Mouse (Mus musculus): ENCODE measurements around the gene Ets2. TPM values are rescaled to one million over a fixed set of nuclear protein-coding genes. Genes with fewer than 3 reads are reported as not detected.

The Ets2 gene
- total and polyA plus RNA-seq, 3 experiments, result 15.9 to 23.5 TPM; not detected in 1

DNA sequence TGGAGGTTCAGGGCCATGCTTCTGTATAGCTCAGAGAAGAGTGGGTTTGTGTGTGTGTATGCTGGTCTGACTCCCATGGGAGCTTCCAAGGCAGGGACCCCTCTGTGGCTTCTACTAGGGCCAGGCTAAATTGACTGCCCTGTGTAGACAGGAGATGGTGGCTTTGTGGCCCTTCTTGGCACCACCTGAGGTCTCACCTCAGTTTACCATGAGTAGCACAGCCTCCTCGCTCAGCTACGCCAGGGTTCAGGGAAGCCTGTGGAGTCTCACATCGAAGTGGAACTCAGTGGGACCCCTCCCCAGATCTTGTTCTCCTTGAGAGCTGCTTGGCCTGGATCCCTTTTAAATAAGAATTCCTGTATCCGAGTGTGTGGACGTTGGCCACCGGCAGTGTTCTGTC lies 3.9 kb downstream of the Ets2 start:
- H3K9ac ChIP-seq (ENCODE audit: control insufficient read depth, low read depth, low read length, poor library complexity, severe bottlenecking), result no peak overlapping the region
- no peak for TF ChIP-seq NELFE (IDR thresholded peaks at IDR 0.05; ENCODE audit: low read depth, low read length)
- no peak for TF ChIP-seq UBTF (IDR thresholded peaks at IDR 0.05; ENCODE audit: borderline replicate concordance, insufficient read depth, low read depth, low read length)
- TF ChIP-seq BHLHE40 (IDR thresholded peaks at IDR 0.05; ENCODE audit: borderline replicate concordance, low read depth, low read length), result no peak
- no peak for TF ChIP-seq USF2 (IDR thresholded peaks at IDR 0.05; ENCODE audit: borderline replicate concordance in 1 of 2, insufficient read depth in 1 of 2, low read depth in 1 of 2, low read length in 2 of 2)
- no peak for TF ChIP-seq TCF12 (IDR thresholded peaks at IDR 0.05; ENCODE audit: low read depth, low read length)
- no peak for TF ChIP-seq EP300 (IDR thresholded peaks at IDR 0.05; ENCODE audit: low read depth in 1 of 2, low read length in 2 of 2)
- TF ChIP-seq MYC (IDR thresholded peaks at IDR 0.05; ENCODE audit: low read depth, low read length), result no peak
- TF ChIP-seq ZC3H11A (IDR thresholded peaks at IDR 0.05; ENCODE audit: low read depth, low read length), result no peak
- TF ChIP-seq MYB (IDR thresholded peaks at IDR 0.05; ENCODE audit: low read depth, low read length), result no peak
- no peak for TF ChIP-seq E2F4 (IDR thresholded peaks at IDR 0.05; ENCODE audit: borderline replicate concordance, low read depth, low read length)
- TF ChIP-seq ZNF384 (IDR thresholded peaks at IDR 0.05; ENCODE audit: low read depth, low read length), result no peak
- TF ChIP-seq RAD21 (IDR thresholded peaks at IDR 0.05; ENCODE audit: low read depth, low read length), result no peak
- no peak for TF ChIP-seq ZMIZ1 (IDR thresholded peaks at IDR 0.05; ENCODE audit: low read depth, low read length)
- no peak for TF ChIP-seq GATA1 (IDR thresholded peaks at IDR 0.05; ENCODE audit: low read depth, low read length)
- no peak for TF ChIP-seq CHD1 (IDR thresholded peaks at IDR 0.05; ENCODE audit: low read depth, low read length)
- no peak for TF ChIP-seq SIN3A (IDR thresholded peaks at IDR 0.05; ENCODE audit: low read length)
- no peak for TF ChIP-seq KAT2A (conservative IDR thresholded peaks at IDR 0.05; ENCODE audit: low read depth, low read length)
- TF ChIP-seq MAX (IDR thresholded peaks at IDR 0.05; ENCODE audit: low read length), result no peak
- TF ChIP-seq CHD2 (IDR thresholded peaks at IDR 0.05; ENCODE audit: low read length), result no peak
- no peak for TF ChIP-seq HCFC1 (IDR thresholded peaks at IDR 0.05; ENCODE audit: low read depth, low read length)
- H3K4me3 ChIP-seq (ENCODE audit: control insufficient read depth in 1 of 2, insufficient read depth in 1 of 2, low read depth in 2 of 2, low read length in 2 of 2), result no peak overlapping the region
- no peaks in the 10 kb centered on the region for H3K27me3 ChIP-seq (ENCODE audit: control insufficient read depth in 1 of 2, insufficient read depth in 2 of 2, low read length in 2 of 2)
- H3K9me3 ChIP-seq (replicated peaks; ENCODE audit: insufficient read depth, low read length), result no peaks in the 10 kb centered on the region
- no peak for DNase-seq (ENCODE audit: low read depth, low spot score)
- H3K4me1 ChIP-seq (ENCODE audit: control insufficient read depth in 1 of 2, insufficient read depth in 2 of 2, low read length in 2 of 2), result peaks cover 3 to 4% of the 10 kb centered on the region in 2 experiments; a peak in 3 of 4 replicates
- peaks cover 17% of the 10 kb centered on the region for H3K79me2 ChIP-seq (ENCODE audit: control insufficient read depth, insufficient read depth, low read length, poor library complexity)
- no peak overlapping the region for H3K27ac ChIP-seq (ENCODE audit: control insufficient read depth, low read depth, low read length)
- peaks cover 2 to 4% of the 10 kb centered on the region in 2 experiments for H3K36me3 ChIP-seq (ENCODE audit: control insufficient read depth in 1 of 2, insufficient read depth in 2 of 2, low read length in 2 of 2)

Measured in MEL (cell line).